Mouse (Mus musculus) bone marrow, adult 2 months (tissue): ENCODE results near the gene Zbtb7a.

Experiments used
- CTCF ChIP-seq: fragments of 200-500 bp; IDR thresholded peaks from 2 replicates; pipeline ENCODE4 v1.5.1; 2011; ENCODE audit warnings: low read length, control low read depth; ENCODE audit not compliant: control insufficient read depth, insufficient read depth
- POLR2A ChIP-seq: fragments of 200-500 bp; IDR thresholded peaks from 2 replicates; pipeline ENCODE4 v1.6.1; 2011; ENCODE audit warnings: low read depth, mild to moderate bottlenecking, control low read depth, low read length, borderline replicate concordance; ENCODE audit not compliant: control insufficient read depth

GRCm38 (mm10) chr10:81182336-81183333, 47.6 kb downstream of the Zbtb7a start, which contains the start of gene Dapk3:
- TF ChIP-seq CTCF (no peak), POLR2A (peak; percentile 65; the same call in 1 of the 2 replicates)
